In genomic region chr1:22763376-22763775, GRCm38 (mm10) we compare ENCODE assay signal across 13 mouse cellular contexts. TPM values are rescaled to one million over a fixed set of nuclear protein-coding genes. Genes with fewer than 3 reads are reported as not detected.
"Had no signal": no experiment of that assay in that cellular context is flagged by ENCODE, and none has a peak within 500 bp of the region (broad histone marks: within the 10 kb centered on the region; RNA-seq: fewer than 3 reads in every experiment).

No protein-coding gene starts in this region.

- H3K36me3 ChIP-seq: limb, embryonic 13.5 days; midbrain, embryonic 12.5 days; neural tube, embryonic 13.5 days had no signal

- H3K27me3 ChIP-seq: limb, embryonic 13.5 days; midbrain, embryonic 12.5 days; neural tube, embryonic 13.5 days had no signal

- H3K9me3 ChIP-seq: limb, embryonic 13.5 days; midbrain, embryonic 12.5 days; neural tube, embryonic 13.5 days had no signal

- H3K4me1 ChIP-seq: midbrain, embryonic 12.5 days had no signal

- H3K9ac ChIP-seq: limb, embryonic 13.5 days; liver, embryonic 14.5 days; midbrain, embryonic 12.5 days; neural tube, embryonic 13.5 days had no signal

- H3K4me3 ChIP-seq: limb, embryonic 13.5 days; midbrain, embryonic 12.5 days; neural tube, embryonic 13.5 days had no signal

- ATAC-seq: inflammation-experienced regulatory T-cells, adult 6 months; intestine, postnatal 0 days; midbrain, embryonic 16.5 days had no signal

- H3K4me2 ChIP-seq: limb, embryonic 13.5 days; midbrain, embryonic 12.5 days; neural tube, embryonic 13.5 days had no signal

- H3K27ac ChIP-seq: limb, embryonic 13.5 days; liver, embryonic 14.5 days; midbrain, embryonic 12.5 days; neural tube, embryonic 13.5 days had no signal

- DNase-seq: kidney, adult 8-10 months; kidney, postnatal 25 days; lung, adult 2 months; retina, postnatal 1 day; thymus, postnatal 4 days had no signal

RNA-seq across cellular contexts. Expression of gene Rims1, which starts 42.4 kb away (rescaled TPM):
- polyA plus RNA-seq: inflammation-experienced regulatory T-cells, adult 6 months; liver, adult 2 months had no signal
